Comparison of ENCODE assay signal across 15 mouse cellular contexts in genomic region chr14:73123381-73123780, GRCm38 (mm10). TPM values are rescaled to one million over a fixed set of nuclear protein-coding genes. Genes with fewer than 3 reads are reported as not detected.
DNase-seq lines count a peak whose midpoint lies in the region; ATAC-seq and TF ChIP-seq lines count a peak whose summit lies in the region.
"Had no signal": no experiment of that assay in that cellular context is flagged by ENCODE, and none has a peak within 500 bp of the region (broad histone marks: within the 10 kb centered on the region; RNA-seq: fewer than 3 reads in every experiment).

No protein-coding gene starts in this region.

- ATAC-seq in intestine, embryonic 14.5 days (replicated peaks; ENCODE audit: low FRiP score, low TSS enrichment, low read depth), result no peak
- no peak for ATAC-seq in intestine, postnatal 0 days
- ATAC-seq in liver, embryonic 11.5 days (replicated peaks; ENCODE audit: low FRiP score), result no peak
- ATAC-seq: forebrain, embryonic 15.5 days; hindbrain, embryonic 16.5 days had no signal

- H3K4me1 ChIP-seq in intestine, embryonic 14.5 days (replicated peaks; ENCODE audit: control insufficient read depth, insufficient read depth, low read length), result peaks cover 10% of the 10 kb centered on the region; the same call in 1 of the 2 replicates
- H3K4me1 ChIP-seq in intestine, postnatal 0 days (replicated peaks; ENCODE audit: control insufficient read depth, insufficient read depth, low read length), result peaks cover 14% of the 10 kb centered on the region; the same call in 1 of the 2 replicates
- peaks cover 44% of the 10 kb centered on the region for H3K4me1 ChIP-seq in thymus, adult 2 months (replicated peaks; ENCODE audit: control insufficient read depth, insufficient read depth, low read length)
- H3K4me1 ChIP-seq in liver, embryonic 11.5 days (replicated peaks; ENCODE audit: control insufficient read depth, insufficient read depth, low read length), result peaks cover 23% of the 10 kb centered on the region
- H3K4me1 ChIP-seq in small intestine, adult 2 months (ENCODE audit: control insufficient read depth, insufficient read depth, insufficient read length, low read length), result peaks cover 12% of the 10 kb centered on the region
- H3K4me1 ChIP-seq: forebrain, embryonic 15.5 days had no signal

- TF ChIP-seq POLR2A in thymus, adult 2 months (IDR thresholded peaks at IDR 0.05; ENCODE audit: control insufficient read depth, extremely low read depth, insufficient read depth, low read length, poor library complexity), result no peak
- TF ChIP-seq POLR2A in small intestine, adult 2 months (IDR thresholded peaks at IDR 0.05; ENCODE audit: low read depth, low read length), result no peak

- H3K27ac ChIP-seq in intestine, embryonic 14.5 days (ENCODE audit: low read depth), result no peak overlapping the region
- no peak overlapping the region for H3K27ac ChIP-seq in intestine, postnatal 0 days (ENCODE audit: low read depth, low read length)
- H3K27ac ChIP-seq in thymus, adult 2 months (ENCODE audit: control insufficient read depth, insufficient read depth, low read length), result peak overlapping the region; percentile 98
- peak overlapping the region; percentile 5; the same call in 1 of the 2 replicates for H3K27ac ChIP-seq in liver, embryonic 11.5 days (ENCODE audit: low read depth, low read length)
- peak overlapping the region; percentile 91 for H3K27ac ChIP-seq in small intestine, adult 2 months (ENCODE audit: insufficient read depth, low read depth, low read length)
- H3K27ac ChIP-seq: forebrain, embryonic 15.5 days; gastrocnemius, adult 2 months had no signal

- H3K9me3 ChIP-seq in intestine, embryonic 14.5 days (ENCODE audit: control insufficient read depth, low read length), result no peaks in the 10 kb centered on the region
- H3K9me3 ChIP-seq in intestine, postnatal 0 days (ENCODE audit: control insufficient read depth), result no peaks in the 10 kb centered on the region
- H3K9me3 ChIP-seq in liver, embryonic 11.5 days (ENCODE audit: control insufficient read depth, low read length), result no peaks in the 10 kb centered on the region
- H3K9me3 ChIP-seq: forebrain, embryonic 15.5 days had no signal

- no peaks in the 10 kb centered on the region for H3K36me3 ChIP-seq in intestine, embryonic 14.5 days (ENCODE audit: control insufficient read depth, insufficient read depth, low read length)
- H3K36me3 ChIP-seq in intestine, postnatal 0 days (ENCODE audit: control insufficient read depth, insufficient read depth), result no peaks in the 10 kb centered on the region
- H3K36me3 ChIP-seq in thymus, adult 2 months (ENCODE audit: control insufficient read depth, insufficient read depth, low read length), result no peaks in the 10 kb centered on the region
- no peaks in the 10 kb centered on the region for H3K36me3 ChIP-seq in liver, embryonic 11.5 days (ENCODE audit: control insufficient read depth, insufficient read depth, low read length)
- H3K36me3 ChIP-seq in small intestine, adult 2 months (ENCODE audit: control insufficient read depth, insufficient read depth, low read length), result no peaks in the 10 kb centered on the region
- H3K36me3 ChIP-seq: forebrain, embryonic 15.5 days had no signal

- no peaks in the 10 kb centered on the region for H3K27me3 ChIP-seq in intestine, embryonic 14.5 days (replicated peaks; ENCODE audit: control insufficient read depth, insufficient read depth, low read length)
- no peaks in the 10 kb centered on the region for H3K27me3 ChIP-seq in intestine, postnatal 0 days (replicated peaks; ENCODE audit: control insufficient read depth, insufficient read depth, low read length)
- no peaks in the 10 kb centered on the region for H3K27me3 ChIP-seq in thymus, adult 2 months (ENCODE audit: control insufficient read depth, insufficient read depth, low read length)
- no peaks in the 10 kb centered on the region for H3K27me3 ChIP-seq in liver, embryonic 11.5 days (replicated peaks; ENCODE audit: control insufficient read depth, insufficient read depth, low read length)
- H3K27me3 ChIP-seq in small intestine, adult 2 months (ENCODE audit: control insufficient read depth, insufficient read depth, low read length), result no peaks in the 10 kb centered on the region
- H3K27me3 ChIP-seq: forebrain, embryonic 15.5 days had no signal

- WGBS in intestine, embryonic 14.5 days, result 87% methylated on average over 9 of the region's 9 CpGs
- WGBS in intestine, postnatal 0 days, result 89% methylated on average over 9 of the region's 9 CpGs
- 24% methylated on average over 9 of the region's 9 CpGs for WGBS in thymus, adult 2 months
- WGBS in liver, embryonic 11.5 days, result 63% methylated on average over 9 of the region's 9 CpGs
- 85% methylated on average over 9 of the region's 9 CpGs for WGBS in small intestine, adult 2 months

- no peak overlapping the region for H3K9ac ChIP-seq in intestine, embryonic 14.5 days (ENCODE audit: low read length)
- no peak overlapping the region for H3K9ac ChIP-seq in intestine, postnatal 0 days (ENCODE audit: low read depth, low read length)
- no peak overlapping the region for H3K9ac ChIP-seq in liver, embryonic 11.5 days (ENCODE audit: low read depth, low read length)
- H3K9ac ChIP-seq: forebrain, embryonic 15.5 days had no signal

- DNase-seq in intestine, embryonic 14.5 days (ENCODE audit: low spot score), result peak; percentile 27
- no peak for DNase-seq in thymus, adult 2 months
- no peak for DNase-seq in thymus, postnatal 36 days
- DNase-seq in liver, embryonic 11.5 days (ENCODE audit: low spot score), result no peak
- no peak for DNase-seq in yolk sac, embryonic 10.5 days (ENCODE audit: low spot score)
- DNase-seq in gastrocnemius, postnatal 10 days, result no peak
- DNase-seq: cerebellum, adult 2 months; embryo, embryonic 11 days; gastrocnemius, adult 2 months; lung, adult 2 months had no signal

- no peak overlapping the region for H3K4me3 ChIP-seq in intestine, embryonic 14.5 days (ENCODE audit: low read depth, low read length)
- H3K4me3 ChIP-seq in intestine, postnatal 0 days (ENCODE audit: low read depth, low read length), result no peak overlapping the region
- peak overlapping the region; percentile 17; the same call in 1 of the 2 replicates for H3K4me3 ChIP-seq in thymus, adult 2 months (ENCODE audit: control insufficient read depth, insufficient read depth, low read length)
- no peak overlapping the region for H3K4me3 ChIP-seq in liver, embryonic 11.5 days (ENCODE audit: low read depth, low read length)
- H3K4me3 ChIP-seq in small intestine, adult 2 months (ENCODE audit: low read depth, low read length), result no peak overlapping the region
- H3K4me3 ChIP-seq: forebrain, embryonic 15.5 days; gastrocnemius, adult 2 months had no signal

- H3K4me2 ChIP-seq in intestine, embryonic 14.5 days (ENCODE audit: low read length), result no peak overlapping the region
- H3K4me2 ChIP-seq in intestine, postnatal 0 days (replicated peaks; ENCODE audit: low read depth), result no peak overlapping the region
- H3K4me2 ChIP-seq in liver, embryonic 11.5 days, result peak overlapping the region; percentile 46
- H3K4me2 ChIP-seq: forebrain, embryonic 15.5 days; midbrain, embryonic 11.5 days had no signal

- TF ChIP-seq CTCF in intestine, postnatal 0 days (IDR thresholded peaks at IDR 0.05; ENCODE audit: low read depth), result no peak
- no peak for TF ChIP-seq CTCF in thymus, adult 2 months (IDR thresholded peaks at IDR 0.05; ENCODE audit: borderline replicate concordance, control insufficient read depth, extremely low read depth, insufficient read depth, low read length, poor library complexity)
- TF ChIP-seq CTCF in small intestine, adult 2 months (IDR thresholded peaks at IDR 0.05; ENCODE audit: extremely low read depth, insufficient read length, insufficient replicate concordance, low read depth, low read length), result no peak

RNA-seq across cellular contexts. Expression of gene Rcbtb2, which starts 0.5 kb away (rescaled TPM):
- polyA plus RNA-seq in intestine, embryonic 14.5 days (2014; fragmentation: Nextera tagmentation; extraction: Ambion mirVana), result 89.3 and 105 TPM in 2 replicates
- polyA plus RNA-seq in intestine, postnatal 0 days (2015; fragmentation: Nextera tagmentation; extraction: Ambion mirVana), result 31.8 and 32.2 TPM in 2 replicates
- polyA plus RNA-seq in thymus, adult 2 months (2012; rRNA removed), result 168 and 169 TPM in 2 replicates
- polyA plus RNA-seq in liver, embryonic 11.5 days (2014; fragmentation: Nextera tagmentation; extraction: Ambion mirVana), result 56.3 and 56.9 TPM in 2 replicates
- 6.4 and 10.1 TPM in 2 replicates for polyA plus RNA-seq in small intestine, adult 2 months (2012; rRNA removed)
- total RNA-seq in gastrocnemius, postnatal 10 days (2021), result 10 to 100 TPM; 26.1 to 28.9 TPM

Comparison
In these comparisons a context has a peak if more than half of its experiments do, and no peak if none do; other contexts are left out.
1. H3K27ac ChIP-seq: peak in thymus, adult 2 months (single experiment), liver, embryonic 11.5 days (single experiment) and small intestine, adult 2 months (single experiment); none in intestine, embryonic 14.5 days (single experiment) and intestine, postnatal 0 days (single experiment).